Mouse (Mus musculus): ENCODE data around the gene Shisa3.

Gene Shisa3

GRCm38 (mm10) chr5:67607804-67608673 lies at the start of gene Shisa3:
Shisa3 (plus strand) TSS chr5:67607882.
- CTCF ChIA-PET: interaction anchor here (0.6 kb wide), 1 partner anchor 558 kb away, joined by 5 read pairs; no protein-coding TSS in a partner anchor

- CTCF ChIA-PET: no interaction called here
Measured at GRCm38 (mm10) chr5:67558644-67559043, 49.0 kb upstream of the Shisa3 start.

- CTCF ChIA-PET: no interaction called here
Measured at GRCm38 (mm10) chr5:67559063-67559462, 48.6 kb upstream of the Shisa3 start.

GRCm38 (mm10) chr5:67572552-67573155 lies 35.0 kb upstream of the Shisa3 start:
- CTCF ChIA-PET: no interaction called here

- CTCF ChIA-PET: no interaction called here
Measured at GRCm38 (mm10) chr5:67574039-67574438, 33.6 kb upstream of the Shisa3 start.

- CTCF ChIA-PET: no interaction called here
Measured at GRCm38 (mm10) chr5:67575705-67576104, 32.0 kb upstream of the Shisa3 start.

GRCm38 (mm10) chr5:67579725-67580633 lies 27.7 kb upstream of the Shisa3 start:
- CTCF ChIA-PET: no interaction called here

- CTCF ChIA-PET: no interaction called here
Measured at GRCm38 (mm10) chr5:67595070-67595469, 12.6 kb upstream of the Shisa3 start.

- CTCF ChIA-PET: no interaction called here
Measured at GRCm38 (mm10) chr5:67595629-67596028, 12.1 kb upstream of the Shisa3 start.

GRCm38 (mm10) chr5:67599935-67600334 lies 7.7 kb upstream of the Shisa3 start:
- CTCF ChIA-PET: no interaction called here

GRCm38 (mm10) chr5:67605951-67606350 lies 1.7 kb upstream of the Shisa3 start:
- CTCF ChIA-PET: interaction anchor here (0.7 kb wide), 1 partner anchor 304 kb away, joined by 3 read pairs; no protein-coding TSS in a partner anchor

- CTCF ChIA-PET: interaction anchor here (0.5 kb wide), 1 partner anchor 445 kb away, joined by 3 read pairs; no protein-coding TSS in a partner anchor
Measured at GRCm38 (mm10) chr5:67606916-67607803, 522 bp upstream of the Shisa3 start.

- CTCF ChIA-PET: no interaction called here
Measured at GRCm38 (mm10) chr5:67608674-67609519, 1.2 kb downstream of the Shisa3 start.

GRCm38 (mm10) chr5:67609520-67609837 lies 1.8 kb downstream of the Shisa3 start:
- CTCF ChIA-PET: no interaction called here

- CTCF ChIA-PET: no interaction called here
Measured at GRCm38 (mm10) chr5:67621230-67621629, 13.5 kb downstream of the Shisa3 start.

GRCm38 (mm10) chr5:67628180-67628940 lies 20.7 kb downstream of the Shisa3 start:
- CTCF ChIA-PET: interaction anchor here (0.5 kb wide), 1 partner anchor 385 kb away, joined by 3 read pairs; no protein-coding TSS in a partner anchor

- CTCF ChIA-PET: no interaction called here
Measured at GRCm38 (mm10) chr5:67629440-67629839, 21.8 kb downstream of the Shisa3 start.

GRCm38 (mm10) chr5:67629861-67630260 lies 22.2 kb downstream of the Shisa3 start:
- CTCF ChIA-PET: interaction anchor here (0.7 kb wide), 1 partner anchor 9 kb away, joined by 3 read pairs; no protein-coding TSS in a partner anchor

- CTCF ChIA-PET: no interaction called here
Measured at GRCm38 (mm10) chr5:67631261-67631660, 23.6 kb downstream of the Shisa3 start.

Measured in spleen, embryonic (tissue).